Mouse (Mus musculus): Measurements from ENCODE around the gene Znrf1. TPM values are rescaled to one million over a fixed set of nuclear protein-coding genes. Genes with fewer than 3 reads are reported as not detected.
"Not testable (repeated sequence)": the region's sequence is repeated elsewhere in the genome, so short reads cannot be mapped to it uniquely, and the experiment has no call there.

Gene Znrf1
- total RNA-seq (2021) = 10 to 100 TPM; 58.6 to 69.8 TPM
- long read RNA-seq, experiment 1, full-length matches to known transcripts = 103 of 113 reads
- long read RNA-seq, experiment 1, partial matches to known transcripts = 2 of 113 reads
- long read RNA-seq, experiment 1, other reads (novel, unspliced or antisense) = 8 of 113 reads
- long read RNA-seq, experiment 2, full-length matches to known transcripts = 93 of 106 reads
- long read RNA-seq, experiment 2, partial matches to known transcripts = 2 of 106 reads
- long read RNA-seq, experiment 2, other reads (novel, unspliced or antisense) = 11 of 106 reads

GRCm38 (mm10) chr8:111536031-111536977, at the start of gene Znrf1:
TSS of gene Znrf1 (plus strand) at chr8:111536097.
- TF ChIP-seq CTCF (IDR thresholded peaks at IDR 0.05) = peak; percentile 69
- intact Hi-C loops (cut with DNase I) = loop anchor here (2.0 kb wide), 1 partner anchor 14 kb away; no protein-coding TSS in a partner anchor
- peak; percentile 88 for DNase-seq
- H3K4me3 ChIP-seq = peak within 1 kb of the TSS; percentile 94
- peak within 1 kb of the TSS; percentile 95 for H3K27ac ChIP-seq

GRCm38 (mm10) chr8:111490034-111490591, 45.8 kb upstream of the Znrf1 start:
- DNase-seq = no peak
- Histone ChIP-seq H3K4me3 (no peak overlapping the region), H3K27ac (peak overlapping the region; percentile 53)
- intact Hi-C loops (cut with DNase I) = no loop called here
- TF ChIP-seq CTCF (IDR thresholded peaks at IDR 0.05) = no peak

DNA sequence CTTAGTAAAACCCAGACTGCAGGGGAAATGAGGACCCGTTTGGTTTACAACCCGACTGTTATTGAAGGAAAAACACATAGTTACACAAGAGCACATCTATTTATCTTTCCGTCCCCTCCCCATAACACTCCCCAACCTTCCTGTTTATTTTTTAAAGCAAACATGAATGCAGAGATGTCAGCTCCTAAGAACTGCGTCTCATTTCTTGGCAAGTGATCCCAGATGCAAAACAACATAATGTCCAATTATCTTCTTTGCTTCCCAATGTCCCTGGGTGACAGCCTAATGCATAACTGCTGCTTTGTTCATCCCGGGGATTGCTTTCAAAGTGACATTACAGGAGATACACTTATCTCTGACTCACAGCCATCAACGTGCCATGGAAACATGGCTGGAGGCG, 44.7 kb upstream of the Znrf1 start:
- no peak for TF ChIP-seq CTCF (IDR thresholded peaks at IDR 0.05)
- intact Hi-C loops (cut with DNase I) = no loop called here
- peak overlapping the region; percentile 53 for H3K27ac ChIP-seq
- no peak for DNase-seq
- H3K4me3 ChIP-seq = no peak overlapping the region

DNA sequence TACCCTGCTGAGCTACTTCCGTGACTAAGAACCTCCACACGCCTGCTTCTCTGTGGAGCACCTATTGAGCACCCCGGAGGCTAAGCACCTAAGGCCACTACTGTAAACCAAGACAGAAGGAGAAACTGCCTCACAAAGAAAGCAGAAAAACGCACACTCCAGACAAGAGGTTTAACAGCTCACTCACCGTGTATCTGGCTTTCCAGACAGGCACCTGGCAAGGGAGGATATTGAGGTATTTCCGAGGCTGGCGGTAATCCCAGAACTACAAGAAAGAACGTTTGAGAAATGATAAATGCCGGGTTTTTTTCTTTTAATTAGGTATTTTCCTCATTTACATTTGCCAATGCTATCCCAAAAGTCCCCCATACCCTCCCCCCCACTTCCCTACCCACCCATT, 43.4 kb upstream of the Znrf1 start:
- Histone ChIP-seq H3K27ac (peak overlapping the region; percentile 79), H3K4me3 (no peak overlapping the region)
- intact Hi-C loops (cut with DNase I) = no loop called here
- no peak for TF ChIP-seq CTCF (IDR thresholded peaks at IDR 0.05)
- DNase-seq = no peak

- TF ChIP-seq CTCF (IDR thresholded peaks at IDR 0.05) = no peak
- H3K4me3 ChIP-seq = no peak overlapping the region; the same call in 1 of the 2 replicates
- H3K27ac ChIP-seq = peak overlapping the region; percentile 79
- intact Hi-C loops (cut with DNase I) = no loop called here
- DNase-seq = no peak
Observed at GRCm38 (mm10) chr8:111493176-111493575, 42.7 kb upstream of the Znrf1 start.

DNA sequence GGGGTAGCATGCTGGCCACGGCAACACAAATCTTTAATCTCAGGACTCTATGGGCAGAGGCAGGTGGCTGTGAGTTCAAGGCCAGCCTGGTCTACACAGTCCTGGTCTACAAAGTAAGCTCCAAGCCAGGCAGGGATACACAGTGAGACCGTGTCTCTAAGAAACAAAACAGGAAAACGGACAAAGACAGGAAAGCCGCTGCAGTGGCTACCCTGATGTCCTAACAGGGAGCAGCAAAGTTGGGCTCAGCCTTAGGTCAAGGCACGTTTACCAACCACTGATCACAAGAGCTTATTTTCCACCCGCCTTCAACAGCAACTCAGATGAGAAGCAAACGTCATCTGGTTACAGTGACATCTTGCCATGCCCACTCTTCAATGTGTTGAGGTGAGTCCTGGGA, 39.6 kb upstream of the Znrf1 start:
- Histone ChIP-seq H3K4me3 (0 out of 2 replicates have a peak overlapping the region, but pooled peaks have one; percentile 17), H3K27ac (peak overlapping the region; percentile 81)
- intact Hi-C loops (cut with DNase I) = no loop called here
- no peak for TF ChIP-seq CTCF (IDR thresholded peaks at IDR 0.05)
- DNase-seq = no peak

GRCm38 (mm10) chr8:111498249-111498648, 37.6 kb upstream of the Znrf1 start:
- H3K4me3 ChIP-seq; DNase-seq; H3K27ac ChIP-seq; intact Hi-C loops (cut with DNase I): not testable (repeated sequence)

DNA sequence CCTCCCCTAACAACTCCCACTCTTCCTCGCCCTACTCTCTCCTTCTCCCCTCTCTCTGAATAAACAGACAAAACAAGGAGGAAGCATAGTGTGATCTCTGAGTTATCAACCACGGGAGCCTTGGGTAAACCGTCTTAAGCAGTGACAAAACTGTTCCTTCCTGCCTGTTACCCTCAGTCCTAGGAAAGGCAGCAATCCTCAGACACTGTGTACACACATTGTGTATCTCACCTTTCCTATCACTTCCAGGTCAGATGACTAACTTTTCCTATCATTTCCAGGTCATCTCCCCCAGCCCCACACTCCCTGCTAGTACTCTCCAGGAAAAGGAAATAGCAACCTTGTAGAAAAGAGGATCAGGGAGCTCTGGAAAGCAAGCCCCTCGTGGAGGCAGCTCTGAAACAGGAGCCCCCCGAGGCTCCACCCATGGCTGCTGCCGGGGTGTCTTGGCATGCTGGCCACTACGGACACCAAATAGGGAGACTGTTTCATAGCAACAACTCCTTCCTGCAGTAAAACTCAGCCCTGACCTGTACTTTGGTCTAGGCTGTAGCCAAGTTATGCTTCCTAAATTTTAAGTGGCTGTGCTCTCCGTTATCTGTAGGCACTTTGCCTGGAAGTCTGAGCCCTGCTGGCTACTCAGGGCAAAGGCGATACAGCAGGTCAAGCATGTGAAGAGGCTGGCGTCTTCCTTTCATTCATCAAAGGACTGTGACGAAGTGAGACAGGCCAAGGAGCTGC, 34.0 kb upstream of the Znrf1 start:
- H3K4me3 ChIP-seq = no peak overlapping the region
- intact Hi-C loops (cut with DNase I) = no loop called here
- no peak for DNase-seq
- no peak for TF ChIP-seq CTCF (IDR thresholded peaks at IDR 0.05)
- H3K27ac ChIP-seq = no peak overlapping the region

GRCm38 (mm10) chr8:111508566-111508965, 27.3 kb upstream of the Znrf1 start:
- Histone ChIP-seq H3K27ac (peak overlapping the region; percentile 70; the same call in 1 of the 2 replicates), H3K4me3 (no peak overlapping the region)
- no peak for DNase-seq
- no peak for TF ChIP-seq CTCF (IDR thresholded peaks at IDR 0.05)
- intact Hi-C loops (cut with DNase I) = no loop called here

GRCm38 (mm10) chr8:111509278-111509677, 26.6 kb upstream of the Znrf1 start:
- no peak for DNase-seq
- Histone ChIP-seq H3K27ac (peak overlapping the region; percentile 70), H3K4me3 (peak overlapping the region; percentile 13; the same call in 1 of the 2 replicates)
- no peak for TF ChIP-seq CTCF (IDR thresholded peaks at IDR 0.05)
- intact Hi-C loops (cut with DNase I) = no loop called here

DNA sequence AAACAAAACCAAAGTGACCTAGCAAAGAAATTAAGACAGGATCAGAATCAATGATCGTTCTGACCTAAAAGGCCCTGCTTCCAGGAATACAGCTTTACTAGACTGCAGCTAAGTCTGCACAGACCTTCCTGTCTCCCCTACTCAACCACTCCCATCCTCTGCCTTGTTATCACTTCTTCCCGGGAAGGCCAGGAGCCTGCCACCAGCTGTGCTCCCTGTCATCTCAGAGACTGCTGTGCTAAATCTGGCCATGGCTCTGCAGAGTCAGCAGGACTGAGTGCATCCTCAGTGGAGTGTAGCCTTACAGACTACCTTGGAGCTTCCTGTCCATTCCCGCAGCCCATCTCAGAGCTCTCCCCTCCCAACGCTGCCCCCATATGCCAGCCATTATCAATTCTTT, 25.5 kb upstream of the Znrf1 start:
- Histone ChIP-seq H3K4me3 (no peak overlapping the region), H3K27ac (peak overlapping the region; percentile 53)
- DNase-seq = peak; percentile 50
- intact Hi-C loops (cut with DNase I) = no loop called here
- no peak for TF ChIP-seq CTCF (IDR thresholded peaks at IDR 0.05)

GRCm38 (mm10) chr8:111512941-111513340, 23.0 kb upstream of the Znrf1 start:
- intact Hi-C loops (cut with DNase I) = no loop called here
- peak overlapping the region; percentile 1; the same call in 1 of the 2 replicates for H3K4me3 ChIP-seq
- peak; percentile 59 for DNase-seq
- TF ChIP-seq CTCF (IDR thresholded peaks at IDR 0.05) = no peak
- H3K27ac ChIP-seq = peak overlapping the region; percentile 54

Data from gastrocnemius, adult 2 months (tissue).